Comparison of ENCODE assay signal across 29 mouse cellular contexts in genomic region chr17:70921681-70922080, GRCm38 (mm10).
DNase-seq lines count a peak whose midpoint lies in the region; ATAC-seq and TF ChIP-seq lines count a peak whose summit lies in the region.
"Had no signal": no experiment of that assay in that cellular context is flagged by ENCODE, and none has a peak within 500 bp of the region (broad histone marks: within the 10 kb centered on the region; RNA-seq: fewer than 3 reads in every experiment).

No protein-coding gene starts in this region.

- H3K9me3 ChIP-seq in E14TG2a.4 (ENCODE audit: low read length) (no peaks in the 10 kb centered on the region), ES-E14 (ENCODE audit: control insufficient read depth, insufficient read depth, low read depth, low read length) (no peaks in the 10 kb centered on the region)
- H3K9me3 ChIP-seq in embryonic facial prominence, embryonic 15.5 days (replicated peaks) = no peaks in the 10 kb centered on the region
- no peaks in the 10 kb centered on the region for H3K9me3 ChIP-seq in hindbrain, embryonic 13.5 days
- H3K9me3 ChIP-seq: forebrain, embryonic 12.5 days; forebrain, embryonic 15.5 days; G1E; heart, embryonic 10.5 days; heart, embryonic 13.5 days; hindbrain, embryonic 15.5 days had no signal

- DNase-seq in ES-E14 (ENCODE audit: low read depth, low spot score) = no peak
- DNase-seq in right cerebral cortex, postnatal 36 days (ENCODE audit: low spot score in 2 of 2) = no peak
- DNase-seq: adrenal gland, adult 8-10 months; adrenal gland, postnatal 25 days; B cell, adult 2 months; cerebellum, adult 11-12 months; cerebellum, adult 8-10 months; cerebellum, postnatal 10 days; cerebellum, postnatal 36 days; embryo, embryonic 11 days; gastrocnemius, postnatal 25 days; heart, adult 18-20 months; heart, postnatal 14 days; heart, postnatal 4 days had no signal

- H3K4me1 ChIP-seq in E14TG2a.4 (replicated peaks; ENCODE audit: low read depth, low read length) (peaks cover 76% of the 10 kb centered on the region), ES-E14 (ENCODE audit: control insufficient read depth in 2 of 2, insufficient read depth in 2 of 2, low read length in 2 of 2, poor library complexity in 1 of 2) (peaks cover 13 to 14% of the 10 kb centered on the region in 2 experiments)
- H3K4me1 ChIP-seq in embryonic facial prominence, embryonic 15.5 days = peaks cover 21% of the 10 kb centered on the region
- H3K4me1 ChIP-seq in hindbrain, embryonic 13.5 days (replicated peaks) = peaks cover 13% of the 10 kb centered on the region
- H3K4me1 ChIP-seq: forebrain, embryonic 15.5 days had no signal

- H3K4me2 ChIP-seq in embryonic facial prominence, embryonic 15.5 days (replicated peaks) = no peak overlapping the region
- H3K4me2 ChIP-seq in hindbrain, embryonic 13.5 days = no peak overlapping the region
- H3K4me2 ChIP-seq: forebrain, embryonic 12.5 days; forebrain, embryonic 15.5 days; heart, embryonic 13.5 days; hindbrain, embryonic 15.5 days had no signal

- H3K36me3 ChIP-seq in E14TG2a.4 (ENCODE audit: insufficient read depth, low read length) (peaks cover 13% of the 10 kb centered on the region), ES-E14 (ENCODE audit: control insufficient read depth, insufficient read depth, low read length, poor library complexity, severe bottlenecking) (peaks cover 10% of the 10 kb centered on the region)
- no peaks in the 10 kb centered on the region for H3K36me3 ChIP-seq in embryonic facial prominence, embryonic 15.5 days
- no peaks in the 10 kb centered on the region for H3K36me3 ChIP-seq in hindbrain, embryonic 13.5 days
- H3K36me3 ChIP-seq: forebrain, embryonic 12.5 days; forebrain, embryonic 15.5 days; heart, embryonic 10.5 days; heart, embryonic 13.5 days; hindbrain, embryonic 15.5 days had no signal

- H3K27me3 ChIP-seq in E14TG2a.4 (ENCODE audit: insufficient read depth, low read length) = no peaks in the 10 kb centered on the region
- no peaks in the 10 kb centered on the region for H3K27me3 ChIP-seq in embryonic facial prominence, embryonic 15.5 days
- H3K27me3 ChIP-seq in hindbrain, embryonic 13.5 days = no peaks in the 10 kb centered on the region
- H3K27me3 ChIP-seq: CH12.LX; forebrain, embryonic 12.5 days; forebrain, embryonic 15.5 days; heart, embryonic 13.5 days; hindbrain, embryonic 15.5 days; Patski had no signal

- 53% methylated on average over 13 of the region's 13 CpGs for WGBS in embryonic facial prominence, embryonic 15.5 days
- WGBS in hindbrain, embryonic 13.5 days = 82% methylated on average over 13 of the region's 13 CpGs

- ATAC-seq in embryonic facial prominence, embryonic 15.5 days (ENCODE audit: insufficient number of reproducible peaks, low FRiP score, low TSS enrichment, low read depth) = no peak
- ATAC-seq in hindbrain, embryonic 13.5 days (ENCODE audit: low FRiP score) = no peak
- ATAC-seq in megakaryocyte progenitor cell, adult 5-6 weeks (replicated peaks; ENCODE audit: poor library complexity) = no peak
- ATAC-seq: activated CD4-positive, CD25-positive, alpha-beta regulatory T cell, adult 4 months; forebrain, embryonic 15.5 days; intestine, postnatal 0 days; Patski had no signal

- peak overlapping the region; percentile 17 for H3K4me3 ChIP-seq in E14TG2a.4 (replicated peaks; ENCODE audit: low read length)
- H3K4me3 ChIP-seq in ES-E14 (ENCODE audit: insufficient read depth in 1 of 2, low read depth in 1 of 2, low read length in 2 of 2, poor library complexity in 1 of 2, severe bottlenecking in 1 of 2) = peak overlapping the region in 1 of 2 experiments; percentile 9; a peak in 1 of 4 replicates
- H3K4me3 ChIP-seq in embryonic facial prominence, embryonic 15.5 days (replicated peaks) = no peak overlapping the region
- H3K4me3 ChIP-seq in hindbrain, embryonic 13.5 days = no peak overlapping the region
- H3K4me3 ChIP-seq: erythroblast, embryonic 14.5 days; forebrain, embryonic 12.5 days; forebrain, embryonic 15.5 days; heart, embryonic 10.5 days; heart, embryonic 13.5 days; hindbrain, embryonic 15.5 days had no signal

- no peak overlapping the region for H3K27ac ChIP-seq in ES-E14 (ENCODE audit: insufficient read depth, low read depth, low read length, poor library complexity, severe bottlenecking)
- 0 out of 2 replicates have a peak overlapping the region, but pooled peaks have one; percentile 7 for H3K27ac ChIP-seq in embryonic facial prominence, embryonic 15.5 days (replicated peaks)
- H3K27ac ChIP-seq in hindbrain, embryonic 13.5 days = no peak overlapping the region
- H3K27ac ChIP-seq: forebrain, embryonic 12.5 days; forebrain, embryonic 15.5 days; heart, embryonic 10.5 days; heart, embryonic 13.5 days; hindbrain, embryonic 15.5 days had no signal

- TF ChIP-seq CTCF in E14TG2a.4 (conservative IDR thresholded peaks at IDR 0.05; ENCODE audit: low read length) = no peak

- peak overlapping the region; percentile 44; the same call in 1 of the 2 replicates for H3K9ac ChIP-seq in ES-E14 (ENCODE audit: insufficient read depth, low read depth, low read length, poor library complexity, severe bottlenecking)
- no peak overlapping the region for H3K9ac ChIP-seq in embryonic facial prominence, embryonic 15.5 days
- no peak overlapping the region for H3K9ac ChIP-seq in hindbrain, embryonic 13.5 days
- H3K9ac ChIP-seq: forebrain, embryonic 12.5 days; forebrain, embryonic 15.5 days; heart, embryonic 13.5 days; hindbrain, embryonic 15.5 days had no signal

- in situ Hi-C loops in ES-E14 (cut with MboI; ENCODE audit: low sequenced_read_pairs in 2 of 2, unreplicated experiment in 2 of 2) = no loop called here

TF ChIP-seq in ES-E14, 5 proteins besides CTCF, POLR2A, EP300 and RAD21:
- TF ChIP-seq HCFC1 (IDR thresholded peaks at IDR 0.05; ENCODE audit: borderline replicate concordance, insufficient read depth, low read length) (no peak), MAFK (IDR thresholded peaks at IDR 0.05; ENCODE audit: insufficient read depth, low read depth, low read length) (no peak), ZNF384 (IDR thresholded peaks at IDR 0.05; ENCODE audit: low read depth, low read length) (no peak), ZC3H11A (IDR thresholded peaks at IDR 0.05; ENCODE audit: borderline replicate concordance, low read depth, low read length) (no peak), CHD2 (IDR thresholded peaks at IDR 0.05; ENCODE audit: low read depth, low read length) (no peak)
TF ChIP-seq in ES-E14: peak in this region for 0.
